ENCODE assay signal across 14 mouse cellular contexts in genomic region chr2:8344748-8345147, GRCm38 (mm10).
A peak's percentile ranks its signal among the peaks of the same experiment; 100 is the strongest.
DNase-seq lines count a peak whose midpoint lies in the region; ATAC-seq lines count a peak whose summit lies in the region.
"Had no signal": no experiment of that assay in that cellular context is flagged by ENCODE, and none has a peak within 500 bp of the region (broad histone marks: within the 10 kb centered on the region; RNA-seq: fewer than 3 reads in every experiment).

No protein-coding gene starts in this region.

- peak; percentile 77 for DNase-seq in left cerebral cortex, adult 11 months (ENCODE audit: low spot score)
- no peak for DNase-seq in left cerebral cortex, postnatal 4 days
- DNase-seq in layer of hippocampus, adult 9-11 months, result peak; percentile 90
- DNase-seq in left cerebral cortex, postnatal 36 days (ENCODE audit: low spot score in 2 of 2), result peak; percentile 76 to 84
- no peak for DNase-seq in cerebellum, adult 8-10 months
- DNase-seq in adrenal gland, adult (ENCODE audit: inconsistent age in 2 of 2, low spot score in 1 of 2), result no peak
- no peak for DNase-seq in thymus, postnatal 0 days (ENCODE audit: low spot score)
- DNase-seq: cerebellum, adult 11-12 months; thymus, postnatal 36 days had no signal

- intact Hi-C loops in left cerebral cortex, postnatal 4 days (cut with DNase I), result no loop called here
- intact Hi-C loops in left cerebral cortex, postnatal 36 days (cut with DNase I), result loop anchor here (2.0 to 10.0 kb wide), 2 partner anchors 68 to 320 kb away; no protein-coding TSS in a partner anchor

- no peak for ATAC-seq in erythroid progenitor cell, adult 5-6 weeks (replicated peaks; ENCODE audit: low FRiP score, poor library complexity, severe bottlenecking)
- ATAC-seq: activated CD4-positive, CD25-positive, alpha-beta regulatory T cell, adult 4 months; forebrain, embryonic 14.5 days; intestine, embryonic 16.5 days; lung, postnatal 0 days had no signal

Comparison
In these comparisons a context has a peak if more than half of its experiments do, and no peak if none do; other contexts are left out.
1. DNase-seq: peak in left cerebral cortex, adult 11 months (single experiment), layer of hippocampus, adult 9-11 months (single experiment) and left cerebral cortex, postnatal 36 days (2 of 2); none in left cerebral cortex, postnatal 4 days (single experiment), cerebellum, adult 8-10 months (single experiment), adrenal gland, adult (0 of 2) and thymus, postnatal 0 days (single experiment).